Mouse (Mus musculus) limb, embryonic 13.5 days (tissue): ENCODE measurements around the gene Olfr1178. TPM values are rescaled to one million over a fixed set of nuclear protein-coding genes. Genes with fewer than 3 reads are reported as not detected.

Experiments
- ATAC-seq: fragments of 200-750 bp; cut with Nextera tagmentation; 2 replicates; pipeline ENCODE4 v1.8.0; 2017; ENCODE audit warnings: low read depth, moderate number of reproducible peaks, moderate TSS enrichment; ENCODE audit not compliant: low FRiP score
- H3K27ac ChIP-seq: fragments of 300-500 bp; sonication (generic); 2 replicates; pipeline ENCODE4 v1.5.1; 2015; ENCODE audit warnings: inconsistent platforms, mild to moderate bottlenecking, moderate library complexity
- H3K27me3 ChIP-seq: fragments of 300-500 bp; sonication (generic); 2 replicates; pipeline ENCODE4 v1.6.1; 2015; ENCODE audit warnings: mild to moderate bottlenecking, inconsistent platforms
- H3K36me3 ChIP-seq: fragments of 300-500 bp; sonication (generic); 2 replicates; pipeline ENCODE4 v1.6.1; 2015; ENCODE audit warnings: inconsistent platforms, mild to moderate bottlenecking, moderate library complexity
- H3K4me1 ChIP-seq: fragments of 300-500 bp; sonication (generic); 2 replicates; pipeline ENCODE4 v1.6.1; 2015; ENCODE audit warnings: inconsistent platforms
- H3K4me2 ChIP-seq: fragments of 300-500 bp; sonication (generic); replicated peaks from 2 replicates; pipeline ENCODE4 v1.6.1; 2015; ENCODE audit warnings: inconsistent platforms, mild to moderate bottlenecking, moderate library complexity
- H3K4me3 ChIP-seq: fragments of 300-500 bp; sonication (generic); 2 replicates; pipeline ENCODE4 v1.5.1; 2015; ENCODE audit warnings: moderate library complexity, mild to moderate bottlenecking, inconsistent platforms
- H3K9ac ChIP-seq: fragments of 300-500 bp; sonication (generic); 2 replicates; pipeline ENCODE4 v1.6.1; 2015; ENCODE audit warnings: mild to moderate bottlenecking, inconsistent platforms
- H3K9me3 ChIP-seq: fragments of 300-500 bp; sonication (generic); 2 replicates; pipeline ENCODE4 v1.6.1; 2016; ENCODE audit warnings: inconsistent platforms
- WGBS: fragments of 180-500 bp; shearing (Covaris S2); methylation state at CpG from one replicate; pipeline ENCODE4 v1.1.7; 2015; 5-methylcytosine and 5-hydroxymethylcytosine counted together
- polyA plus RNA-seq: library from polyadenylated mRNA; unstranded; fragments of >200 nt; fragmentation: Nextera tagmentation; extraction: Ambion mirVana; gene quantifications from 2 replicates; pipeline ENCODE4 v1.2.1, GENCODE M21; 2015

Gene Olfr1178
- not detected in 2 replicates for polyA plus RNA-seq

DNA sequence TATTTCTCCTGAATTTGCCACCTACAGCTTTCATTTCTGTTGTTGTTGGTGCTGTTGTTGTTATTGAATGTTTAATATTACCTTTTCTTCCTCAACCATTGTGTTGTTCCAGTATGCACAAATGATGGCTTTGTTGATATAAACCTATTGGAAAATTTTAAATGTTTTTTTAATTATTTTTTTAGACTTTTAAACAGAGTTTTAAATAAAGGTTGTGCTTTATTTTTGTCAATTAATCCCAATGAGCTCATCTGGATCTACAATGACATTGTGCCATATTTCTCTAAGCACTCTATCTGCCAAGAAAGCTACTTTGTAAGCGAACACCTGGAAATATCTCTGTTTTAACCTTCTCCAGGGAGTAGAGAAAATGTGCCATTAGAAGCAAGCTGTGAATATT lies at the start of gene Olfr1178:
Olfr1178 (plus strand) TSS at position 301 of the 400 bp plus-strand sequence.
- 69% methylated on average over 1 of the region's 1 CpGs for WGBS
- no peaks in the 10 kb centered on the region for H3K36me3 ChIP-seq
- ATAC-seq, result no peak

DNA sequence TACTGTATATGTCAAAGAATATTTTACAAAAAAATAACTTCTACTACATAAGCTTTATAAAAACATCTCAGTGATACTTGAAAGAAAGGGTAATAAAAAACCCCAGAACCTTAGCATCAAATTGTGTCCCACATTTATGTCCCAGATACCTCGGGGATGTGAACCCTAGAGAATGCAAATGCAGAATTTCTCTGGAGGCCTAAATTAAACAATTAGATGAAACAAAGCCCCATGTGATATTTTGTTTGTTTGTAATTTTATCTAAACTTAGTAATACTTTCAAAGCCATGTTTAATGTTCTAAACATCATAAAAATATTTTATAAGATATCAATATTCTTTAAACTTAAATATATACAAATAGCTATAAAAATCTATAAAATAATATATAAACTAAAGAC lies 40.5 kb upstream of the Olfr1178 start, which contains the start of gene Olfr1177-ps:
Olfr1177-ps (minus strand) TSS at position 101 of the 400 bp plus-strand sequence.
- no peaks in the 10 kb centered on the region for H3K4me1 ChIP-seq
- H3K4me3 ChIP-seq, result no peak within 1 kb of the TSS
- no peak within 1 kb of the TSS for H3K27ac ChIP-seq
- 89% methylated on average over 1 of the region's 1 CpGs for WGBS
- H3K9me3 ChIP-seq, result no peaks in the 10 kb centered on the region
- no peaks in the 10 kb centered on the region for H3K36me3 ChIP-seq
- no peak within 1 kb of the TSS for H3K9ac ChIP-seq
- no peaks in the 10 kb centered on the region for H3K27me3 ChIP-seq
- H3K4me2 ChIP-seq, result no peak within 1 kb of the TSS
- no peak for ATAC-seq

More for the DNA sequence above, at the start of gene Olfr1178:
- Histone ChIP-seq H3K4me1 (no peaks in the 10 kb centered on the region), H3K9ac (no peak within 1 kb of the TSS), H3K4me3 (no peak within 1 kb of the TSS), H3K4me2 (no peak within 1 kb of the TSS), H3K27me3 (no peaks in the 10 kb centered on the region), H3K27ac (no peak within 1 kb of the TSS), H3K9me3 (no peaks in the 10 kb centered on the region)

DNA sequence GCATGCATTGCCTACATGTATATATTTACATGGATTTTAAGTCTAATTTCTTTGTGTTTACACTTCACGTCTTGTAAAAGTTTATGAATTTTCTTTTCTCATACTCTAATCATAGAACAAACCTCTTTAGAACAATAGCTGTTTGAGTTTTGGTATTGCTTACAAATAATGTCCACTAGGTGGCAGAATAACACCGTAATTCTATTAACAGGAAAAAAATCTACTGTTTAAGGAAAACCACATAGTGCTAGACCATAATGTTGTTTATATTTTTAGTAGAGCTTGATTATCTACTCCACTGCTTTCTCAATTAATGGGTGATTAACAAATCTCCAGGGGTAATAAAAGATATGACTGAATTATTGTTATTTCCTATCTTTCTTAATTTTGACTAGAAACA lies 30.6 kb upstream of the Olfr1178 start:
- WGBS, result 4% methylated on average over 2 of the region's 2 CpGs
- H3K27ac ChIP-seq, result no peak overlapping the region
- ATAC-seq, result no peak

DNA sequence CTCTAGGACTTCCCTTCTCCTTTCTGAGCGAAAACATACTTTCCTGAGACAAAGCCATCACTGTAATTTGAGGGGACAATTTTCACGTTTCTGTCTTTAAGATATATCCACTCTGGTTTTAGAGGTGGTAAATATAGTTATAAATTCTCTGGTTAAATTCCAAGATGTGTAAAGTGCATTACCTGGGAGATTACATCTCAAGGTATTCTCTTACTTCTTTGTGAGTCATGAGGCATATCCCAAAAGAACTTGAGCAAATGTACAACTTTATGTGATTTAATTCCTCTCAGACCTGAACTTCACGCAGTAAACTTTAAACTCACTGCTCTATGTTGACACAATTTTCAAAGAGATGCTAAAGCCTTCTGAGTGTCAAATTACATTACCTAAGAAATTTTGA lies 19.5 kb downstream of the Olfr1178 start, which contains the start of gene Olfr1179:
Olfr1179 (minus strand) TSS at position 101 of the 400 bp plus-strand sequence.
- ATAC-seq, result no peak
- 77% methylated on average over 3 of the region's 3 CpGs for WGBS
- no peak within 1 kb of the TSS for H3K9ac ChIP-seq
- H3K4me1 ChIP-seq, result no peaks in the 10 kb centered on the region
- H3K27ac ChIP-seq, result no peak within 1 kb of the TSS
- no peaks in the 10 kb centered on the region for H3K36me3 ChIP-seq
- H3K27me3 ChIP-seq, result no peaks in the 10 kb centered on the region
- H3K4me3 ChIP-seq, result no peak within 1 kb of the TSS
- H3K4me2 ChIP-seq, result no peak within 1 kb of the TSS
- H3K9me3 ChIP-seq, result no peaks in the 10 kb centered on the region

More for the DNA sequence above, 30.6 kb upstream of the Olfr1178 start:
- no peak overlapping the region for H3K9ac ChIP-seq
- H3K36me3 ChIP-seq, result no peaks in the 10 kb centered on the region
- H3K27me3 ChIP-seq, result no peaks in the 10 kb centered on the region
- H3K9me3 ChIP-seq, result no peaks in the 10 kb centered on the region
- no peak overlapping the region for H3K4me3 ChIP-seq
- no peak overlapping the region for H3K4me2 ChIP-seq
- no peaks in the 10 kb centered on the region for H3K4me1 ChIP-seq

DNA sequence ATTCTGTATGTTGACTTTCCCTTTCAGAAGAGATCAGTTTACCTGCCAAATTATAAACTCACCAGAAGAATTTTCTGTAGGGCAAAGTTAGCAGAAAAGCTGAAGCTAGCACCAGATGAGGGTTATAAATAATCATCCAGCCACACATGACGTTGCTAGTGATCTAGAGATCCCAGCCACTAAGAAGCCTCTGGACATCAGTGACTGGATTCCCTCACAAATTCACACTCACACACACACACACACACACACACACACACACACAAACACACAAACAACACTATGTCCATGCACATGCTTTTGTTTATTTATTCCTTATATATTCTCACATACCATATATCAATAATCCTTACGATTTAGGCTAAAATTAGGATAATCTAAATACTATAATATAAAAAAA lies 32.2 kb downstream of the Olfr1178 start, which contains the start of gene Olfr1180:
Olfr1180 (minus strand) TSS at position 101 of the 400 bp plus-strand sequence.
- WGBS, result 78% methylated on average over 2 of the region's 2 CpGs
- no peaks in the 10 kb centered on the region for H3K36me3 ChIP-seq
- H3K27me3 ChIP-seq, result no peaks in the 10 kb centered on the region
- H3K4me1 ChIP-seq, result no peaks in the 10 kb centered on the region
- no peak for ATAC-seq
- H3K9me3 ChIP-seq, result no peaks in the 10 kb centered on the region
- no peak within 1 kb of the TSS for H3K4me2 ChIP-seq
- H3K9ac ChIP-seq, result no peak within 1 kb of the TSS
- no peak within 1 kb of the TSS for H3K4me3 ChIP-seq
- no peak within 1 kb of the TSS for H3K27ac ChIP-seq

DNA sequence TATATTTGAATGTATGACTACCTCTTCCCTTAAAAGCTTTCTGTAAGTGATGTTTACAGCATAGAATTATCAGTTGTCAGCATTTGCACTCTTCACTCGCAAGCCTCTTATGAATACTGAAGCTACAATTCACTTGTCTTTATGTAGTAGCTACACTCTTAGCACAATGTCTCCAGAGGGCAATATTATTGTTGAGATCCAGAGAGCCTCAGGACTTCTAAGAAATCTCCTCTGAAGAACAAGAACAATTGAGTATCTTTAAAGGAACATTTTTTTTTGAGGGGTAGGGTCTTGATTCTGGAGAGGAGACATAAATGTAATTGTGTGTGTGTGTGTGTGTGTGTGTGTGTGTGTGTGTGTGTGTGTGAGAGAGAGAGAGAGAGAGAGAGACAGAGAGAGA lies 39.2 kb downstream of the Olfr1178 start, which contains the start of gene Olfr1181:
Olfr1181 (minus strand) TSS at position 101 of the 400 bp plus-strand sequence.
- no peak within 1 kb of the TSS for H3K4me3 ChIP-seq
- H3K27me3 ChIP-seq, result no peaks in the 10 kb centered on the region
- H3K9me3 ChIP-seq, result no peaks in the 10 kb centered on the region
- H3K4me2 ChIP-seq, result no peak within 1 kb of the TSS
- H3K4me1 ChIP-seq, result no peaks in the 10 kb centered on the region
- no peak within 1 kb of the TSS for H3K9ac ChIP-seq
- H3K27ac ChIP-seq, result no peak within 1 kb of the TSS
- WGBS, result 92% methylated on average over 1 of the region's 1 CpGs
- no peaks in the 10 kb centered on the region for H3K36me3 ChIP-seq
- no peak for ATAC-seq

DNA sequence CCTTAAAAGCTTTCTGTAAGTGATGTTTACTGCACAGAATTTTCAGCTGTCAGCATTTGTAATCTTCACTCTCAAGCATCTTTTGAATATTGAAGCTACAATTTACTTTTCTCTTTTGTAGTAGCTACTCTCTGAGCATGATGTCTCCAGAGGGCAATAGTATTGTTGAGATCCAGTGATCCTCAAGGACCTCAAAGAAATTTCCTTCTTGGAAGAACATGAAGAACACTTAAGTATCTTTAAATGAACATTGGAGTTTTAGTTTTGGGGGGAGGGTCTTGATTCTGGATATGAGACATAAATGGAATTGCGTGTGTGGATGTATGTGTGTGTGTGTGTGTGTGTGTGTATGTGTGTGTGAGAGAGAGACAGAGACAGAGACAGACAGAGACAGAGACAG lies 62.2 kb downstream of the Olfr1178 start, which contains the start of gene Gm13757:
Gm13757 (minus strand) TSS at position 101 of the 400 bp plus-strand sequence.
- H3K4me1 ChIP-seq, result no peaks in the 10 kb centered on the region
- ATAC-seq, result no peak
- no peaks in the 10 kb centered on the region for H3K36me3 ChIP-seq
- no peaks in the 10 kb centered on the region for H3K9me3 ChIP-seq
- H3K4me3 ChIP-seq, result no peak within 1 kb of the TSS
- WGBS, result 86% methylated on average over 1 of the region's 1 CpGs
- no peak within 1 kb of the TSS for H3K27ac ChIP-seq
- H3K27me3 ChIP-seq, result no peaks in the 10 kb centered on the region
- H3K9ac ChIP-seq, result no peak within 1 kb of the TSS
- no peak within 1 kb of the TSS for H3K4me2 ChIP-seq

Other genes starting within 250 kb of the Olfr1178 start
- not detected in 2 replicates for gene Olfr1167, start 231.9 kb upstream of the Olfr1178 start, polyA plus RNA-seq
- not detected in 2 replicates for gene Olfr1168, start 205.2 kb upstream of the Olfr1178 start, polyA plus RNA-seq
- gene Olfr1170, start 158.7 kb upstream of the Olfr1178 start, polyA plus RNA-seq, result not detected in 2 replicates
- not detected in 2 replicates for gene Olfr1173, start 107.2 kb upstream of the Olfr1178 start, polyA plus RNA-seq
- not detected in 2 replicates for gene Olfr1174-ps, start 71.9 kb upstream of the Olfr1178 start, polyA plus RNA-seq
- not detected in 2 replicates for gene Olfr1175-ps, start 59.8 kb upstream of the Olfr1178 start, polyA plus RNA-seq
- gene Olfr1176, start 50.3 kb upstream of the Olfr1178 start, polyA plus RNA-seq, result not detected in 2 replicates
- not detected in 2 replicates for gene Olfr1177-ps, start 40.6 kb upstream of the Olfr1178 start, polyA plus RNA-seq
- not detected in 2 replicates for gene Olfr1179, start 19.4 kb downstream of the Olfr1178 start, polyA plus RNA-seq
- gene Olfr1180, start 32.1 kb downstream of the Olfr1178 start, polyA plus RNA-seq, result not detected in 2 replicates
- gene Olfr1181, start 39.1 kb downstream of the Olfr1178 start, polyA plus RNA-seq, result not detected in 2 replicates
- not detected in 2 replicates for gene Gm13757, start 62.1 kb downstream of the Olfr1178 start, polyA plus RNA-seq
- not detected in 2 replicates for gene Olfr1183, start 67.8 kb downstream of the Olfr1178 start, polyA plus RNA-seq
- gene Olfr1184, start 96.5 kb downstream of the Olfr1178 start, polyA plus RNA-seq, result not detected in 2 replicates
- not detected in 2 replicates for gene Olfr1185-ps1, start 106.3 kb downstream of the Olfr1178 start, polyA plus RNA-seq
- not detected in 2 replicates for gene Olfr1186, start 131.5 kb downstream of the Olfr1178 start, polyA plus RNA-seq
- not detected in 2 replicates for gene Olfr1188, start 169.9 kb downstream of the Olfr1178 start, polyA plus RNA-seq
- not detected in 2 replicates for gene Olfr1189, start 199.4 kb downstream of the Olfr1178 start, polyA plus RNA-seq